Mouse (Mus musculus): Measurements from ENCODE around the gene Prickle2.

GRCm38 (mm10) chr6:92665530-92665989 lies 40.4 kb downstream of the Prickle2 start:
- no peak for TF ChIP-seq E2F4 (IDR thresholded peaks at IDR 0.05; ENCODE audit: insufficient read depth)
- no peak for TF ChIP-seq POLR2AphosphoS2 (IDR thresholded peaks at IDR 0.05; ENCODE audit: insufficient read length, low read depth)
- TF ChIP-seq POLR2A (IDR thresholded peaks at IDR 0.05; ENCODE audit: insufficient read length, low read depth), result no peak
- TF ChIP-seq USF1 (IDR thresholded peaks at IDR 0.05; ENCODE audit: low read depth), result no peak
